Mouse (Mus musculus): ENCODE results near the gene Fndc3b. TPM values are rescaled to one million over a fixed set of nuclear protein-coding genes. Genes with fewer than 3 reads are reported as not detected.

The Fndc3b gene
- total RNA-seq, 1 experiment from 2014 or later = 105 TPM

DNA sequence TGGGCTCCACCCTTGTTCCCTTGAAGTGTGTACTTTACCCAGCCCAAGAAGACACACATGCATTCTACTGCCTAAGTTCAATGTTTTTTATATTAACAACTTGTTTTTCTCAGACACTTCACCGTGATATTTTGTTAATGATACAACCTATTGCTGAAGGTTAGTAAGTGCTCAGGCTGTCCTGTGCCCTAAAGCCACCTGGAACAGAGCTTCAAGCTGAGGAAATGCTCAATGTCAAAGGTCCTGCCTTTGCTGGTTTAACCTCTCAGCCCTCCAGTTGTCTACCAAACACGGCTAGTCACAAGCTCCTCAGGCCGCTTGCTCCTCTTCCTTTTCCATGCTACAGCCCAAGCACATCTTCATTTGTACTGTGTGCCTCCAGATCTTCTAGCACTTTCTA lies 157.3 kb downstream of the Fndc3b start:
- no peak for DNase-seq

- DNase-seq = no peak
Measured at GRCm38 (mm10) chr3:27551005-27551404, 160.1 kb downstream of the Fndc3b start.

DNA sequence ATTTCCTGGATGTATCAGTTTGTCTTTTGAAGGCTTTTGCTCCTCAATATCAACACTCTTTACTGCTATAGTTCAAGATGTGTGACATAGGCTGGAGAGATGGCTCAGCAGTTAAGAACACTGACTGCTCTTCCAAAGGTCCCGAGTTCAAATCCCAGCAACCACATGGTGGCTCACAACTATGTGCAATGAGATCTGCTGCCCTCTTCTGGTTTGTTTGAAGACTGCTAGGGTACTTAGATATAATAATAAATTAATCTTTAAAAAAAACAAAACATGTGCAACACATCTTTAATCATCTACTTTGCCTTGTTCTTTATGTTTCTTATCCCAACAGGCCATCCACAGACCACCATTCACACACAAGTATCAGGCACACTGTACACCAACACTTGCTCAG lies 160.7 kb downstream of the Fndc3b start:
- no peak for DNase-seq

GRCm38 (mm10) chr3:27545651-27546050 lies 165.5 kb downstream of the Fndc3b start:
- DNase-seq = no peak

DNA sequence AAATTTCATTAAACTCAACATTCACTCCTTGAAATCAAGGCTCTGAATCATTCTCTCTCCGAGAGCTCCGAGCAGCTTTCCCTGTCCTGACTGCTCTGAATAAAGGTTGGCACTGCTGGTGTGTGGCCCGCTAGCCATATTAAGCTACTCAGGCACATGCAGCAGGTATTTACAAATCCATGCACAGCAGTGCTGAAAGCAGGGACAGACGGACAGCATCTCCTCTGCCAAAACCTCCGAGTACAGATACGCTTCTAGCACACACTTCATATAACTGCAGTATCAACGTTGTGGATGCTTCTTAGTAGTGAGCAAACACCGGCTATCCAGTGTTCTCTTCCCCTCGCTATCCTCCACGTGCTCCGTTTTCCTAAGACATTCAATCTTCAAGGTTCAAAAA lies 167.0 kb downstream of the Fndc3b start:
- no peak for DNase-seq

- DNase-seq = no peak
Measured at GRCm38 (mm10) chr3:27541841-27542240, 169.3 kb downstream of the Fndc3b start.

- DNase-seq = no peak
Measured at GRCm38 (mm10) chr3:27541181-27541580, 169.9 kb downstream of the Fndc3b start.

- no peak for DNase-seq
Measured at GRCm38 (mm10) chr3:27534208-27534607, 176.9 kb downstream of the Fndc3b start.

DNA sequence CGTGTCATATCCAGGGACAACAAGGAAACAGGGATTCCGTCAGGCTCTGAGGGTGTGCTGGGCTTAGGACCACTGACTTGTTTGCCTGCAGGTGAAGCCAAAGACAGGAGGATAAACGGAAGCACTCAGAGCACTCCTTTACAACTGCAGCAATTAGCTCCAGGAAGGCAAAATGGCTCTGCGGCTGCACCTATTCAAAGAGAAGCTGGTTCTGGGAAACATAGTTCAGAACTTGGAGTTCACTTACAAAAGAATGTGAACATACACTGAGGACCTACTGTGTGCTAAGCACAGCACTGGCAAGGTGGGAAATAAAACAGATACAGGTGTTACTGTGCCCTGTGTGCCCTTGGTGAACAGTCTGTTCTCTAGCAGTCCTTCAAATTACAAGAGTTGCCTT lies 177.4 kb downstream of the Fndc3b start:
- no peak for DNase-seq

DNA sequence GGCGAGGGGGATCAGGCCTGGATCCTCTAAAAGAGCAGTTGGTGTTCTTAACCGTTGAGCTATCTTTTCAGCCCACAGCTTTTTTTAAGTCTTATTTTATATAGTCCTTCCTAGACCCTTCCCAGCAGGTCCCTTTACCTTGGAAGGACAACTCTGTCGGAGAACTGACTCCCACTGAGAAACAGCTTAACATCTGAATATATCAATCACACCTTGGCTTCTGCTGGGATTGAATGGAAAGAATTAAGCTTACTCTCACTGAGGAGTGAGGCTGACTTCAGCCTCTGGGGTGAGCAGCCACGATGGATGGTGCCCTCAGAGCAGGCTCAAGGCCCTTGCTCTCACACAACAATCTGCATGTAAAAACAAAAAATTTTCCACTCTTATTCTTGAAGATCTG lies 179.1 kb downstream of the Fndc3b start:
- DNase-seq = no peak

- peak; percentile 13 for DNase-seq
Measured at GRCm38 (mm10) chr3:27530370-27530769, 180.7 kb downstream of the Fndc3b start.

GRCm38 (mm10) chr3:27529221-27530051 lies 181.7 kb downstream of the Fndc3b start:
- DNase-seq = peak; percentile 61

DNA sequence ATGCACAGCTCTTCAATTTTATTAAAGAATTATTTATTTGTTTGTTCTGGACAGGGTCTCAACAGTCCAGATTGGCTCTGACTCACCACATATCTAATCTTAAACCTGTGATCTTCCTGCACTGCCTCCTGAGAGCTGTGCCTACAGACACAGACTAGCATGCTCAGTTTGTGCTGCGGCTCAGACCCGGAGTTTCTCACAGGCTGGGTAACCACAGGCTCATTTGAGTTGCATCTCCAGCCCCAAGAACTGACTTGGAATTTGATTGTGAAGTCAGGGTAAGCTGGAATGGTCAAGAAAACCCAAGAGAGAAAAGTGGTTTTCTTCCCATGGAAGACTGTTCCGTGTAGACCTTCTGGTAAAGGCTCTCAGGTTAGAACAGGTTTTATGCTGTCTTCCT lies 184.1 kb downstream of the Fndc3b start:
- DNase-seq = no peak

- DNase-seq = peak; percentile 10
Measured at GRCm38 (mm10) chr3:27523176-27523936, 187.8 kb downstream of the Fndc3b start.

DNA sequence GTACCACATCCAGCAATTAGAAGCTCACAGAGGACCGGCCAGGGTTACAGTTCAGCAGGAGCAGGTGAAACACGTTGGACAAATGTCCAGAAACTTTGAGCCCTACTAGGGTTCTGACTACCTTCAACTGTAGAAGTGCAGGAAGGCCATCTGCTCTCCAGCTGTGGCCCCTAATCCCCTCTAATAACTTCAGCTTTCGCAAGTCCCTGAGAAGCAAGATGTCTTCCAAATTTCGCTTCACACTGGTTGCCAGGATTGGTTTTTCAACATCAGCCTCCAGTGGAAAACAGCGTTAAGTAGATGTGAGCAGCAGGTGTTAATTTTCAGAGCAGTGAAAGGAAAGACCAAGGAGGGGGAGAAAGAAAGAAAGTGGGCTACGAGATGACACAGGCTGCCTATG lies 190.7 kb downstream of the Fndc3b start:
- DNase-seq = no peak

GRCm38 (mm10) chr3:27519481-27519880 lies 191.6 kb downstream of the Fndc3b start:
- no peak for DNase-seq

DNA sequence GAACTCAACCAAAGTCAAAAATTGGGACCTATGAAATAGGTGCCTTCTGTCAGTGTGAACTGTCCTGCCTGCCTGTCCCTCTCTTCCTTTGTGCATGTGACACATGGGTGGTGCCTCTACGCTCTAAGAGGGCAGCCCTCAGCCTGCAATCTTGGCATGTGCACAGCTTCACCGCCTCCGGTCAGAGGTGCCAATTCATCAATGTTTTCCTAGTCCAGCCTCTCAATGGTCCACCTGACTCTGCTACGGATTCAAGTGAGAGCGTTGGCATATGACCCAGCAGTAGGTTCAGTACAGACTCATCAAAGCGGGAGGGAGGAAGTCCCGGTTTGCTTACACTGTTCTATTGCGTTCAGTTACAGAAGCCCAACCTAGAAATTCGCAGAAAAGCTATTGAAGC lies 192.2 kb downstream of the Fndc3b start:
- no peak for DNase-seq

- DNase-seq = no peak
Measured at GRCm38 (mm10) chr3:27516536-27516935, 194.6 kb downstream of the Fndc3b start.

DNA sequence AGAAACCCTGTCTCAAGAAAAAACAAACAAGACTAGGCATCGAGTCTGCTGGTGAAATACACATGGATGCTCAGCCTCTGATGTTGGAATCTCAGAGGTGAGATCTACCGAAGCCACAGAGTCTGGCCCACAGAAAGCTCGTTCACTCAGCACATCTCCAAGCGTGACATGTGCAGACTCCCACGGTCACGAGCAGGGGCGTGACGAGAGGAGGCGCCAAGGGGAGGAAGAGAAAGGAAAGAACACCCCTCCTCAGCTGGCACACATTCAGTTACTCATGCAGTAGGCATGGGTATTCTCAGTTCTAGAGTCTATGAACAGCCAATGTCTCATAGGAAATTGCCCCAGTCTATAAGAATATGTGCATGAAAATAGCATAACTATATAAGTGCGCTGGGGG lies 199.3 kb downstream of the Fndc3b start:
- no peak for DNase-seq

DNA sequence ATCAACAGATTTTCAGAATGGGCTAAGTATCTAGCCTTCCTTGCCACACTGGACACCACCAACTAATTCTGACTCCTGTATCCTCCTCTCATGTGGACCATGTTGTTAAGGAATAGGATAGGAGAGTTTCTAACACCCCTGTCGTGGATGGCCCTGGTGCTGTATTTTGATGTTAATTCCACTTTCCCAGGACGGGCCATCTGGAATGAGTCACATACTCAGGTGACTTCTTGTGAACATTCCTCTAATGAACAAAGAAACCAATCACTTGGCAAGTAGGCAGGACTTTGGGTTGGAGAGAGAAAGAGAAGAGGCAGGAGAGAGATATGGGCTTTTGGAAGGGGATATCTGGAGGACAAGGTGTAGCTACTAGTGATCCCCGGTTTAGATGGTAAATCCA lies 204.2 kb downstream of the Fndc3b start:
- no peak for DNase-seq

GRCm38 (mm10) chr3:27505582-27505981 lies 205.5 kb downstream of the Fndc3b start:
- DNase-seq = peak; percentile 30

DNA sequence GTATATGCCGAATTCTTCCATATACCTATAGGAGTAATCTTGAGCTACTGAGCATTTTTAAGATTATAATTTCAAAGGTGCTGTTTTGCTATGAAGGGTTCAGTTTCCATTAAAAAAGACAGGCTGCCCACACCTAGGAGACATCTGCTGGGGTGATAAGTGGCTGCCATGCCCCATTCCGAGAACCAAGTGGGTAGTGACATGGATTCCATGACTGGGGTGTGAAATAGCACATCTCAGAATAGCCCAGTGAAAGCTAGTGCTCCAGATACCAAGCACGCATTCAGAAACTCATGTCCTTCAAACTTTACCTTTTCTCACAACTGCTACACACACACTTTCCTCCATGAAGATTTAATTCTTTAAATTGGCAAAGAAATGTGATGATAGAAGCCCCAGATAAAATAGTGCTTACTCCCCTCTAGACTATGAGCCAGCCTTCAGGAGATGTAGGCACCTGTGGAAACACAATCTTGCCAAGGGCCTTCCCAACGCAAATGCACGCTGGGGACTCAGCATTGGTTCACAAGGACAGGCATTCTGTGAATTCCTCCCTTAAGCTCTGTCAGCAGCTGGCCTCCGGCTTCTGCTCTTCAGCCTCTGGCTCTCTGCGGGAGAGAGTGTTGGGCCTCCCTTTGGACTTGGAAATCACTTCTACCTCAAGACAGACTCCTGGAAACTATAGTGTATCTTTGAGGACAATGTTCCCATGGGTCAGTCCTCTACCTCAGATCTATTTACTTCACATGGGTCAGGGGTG lies 207.6 kb downstream of the Fndc3b start:
- no peak for DNase-seq

All from adrenal gland, postnatal 14 days (tissue).